Mouse (Mus musculus): ENCODE data around the gene Wapl.

DNA sequence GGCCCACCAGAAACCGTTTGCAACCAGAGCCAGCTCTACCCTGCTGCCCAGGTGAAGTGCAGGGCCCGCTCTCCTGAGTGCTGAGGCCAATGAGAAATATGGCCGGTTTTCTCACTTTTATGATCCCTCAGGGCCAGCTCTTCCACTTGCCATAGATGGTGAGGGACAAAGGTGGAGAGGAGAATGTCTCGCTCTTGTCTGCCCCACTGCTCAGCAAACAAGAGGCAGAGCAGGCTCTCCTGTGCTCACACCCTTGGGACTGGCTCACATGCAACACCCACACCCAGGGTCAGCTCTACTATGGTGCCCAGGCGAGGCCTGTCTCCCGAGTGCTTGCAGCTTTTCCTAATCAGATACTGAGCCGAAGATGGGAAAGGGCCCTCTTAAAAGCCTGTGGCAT lies 105.0 kb downstream of the Wapl start:
- TF ChIP-seq CHD2 (IDR thresholded peaks at IDR 0.05; ENCODE audit: low read depth, low read length) (no peak), HCFC1 (IDR thresholded peaks at IDR 0.05; ENCODE audit: borderline replicate concordance, insufficient read depth, low read length) (no peak), ZC3H11A (IDR thresholded peaks at IDR 0.05; ENCODE audit: borderline replicate concordance, low read depth, low read length) (no peak), ZNF384 (IDR thresholded peaks at IDR 0.05; ENCODE audit: low read depth, low read length) (no peak)

Measured in ES-E14 (cell line).